ENCODE assay signal across 9 mouse cellular contexts in genomic region chr11:113498889-113499288, GRCm38 (mm10).
DNase-seq lines count a peak whose midpoint lies in the region; ATAC-seq and TF ChIP-seq lines count a peak whose summit lies in the region.
"Had no signal": no experiment of that assay in that cellular context is flagged by ENCODE, and none has a peak within 500 bp of the region (broad histone marks: within the 10 kb centered on the region; RNA-seq: fewer than 3 reads in every experiment).

No protein-coding gene starts in this region.

- DNase-seq in kidney, adult 11 months = peak; percentile 17
- peak; percentile 79 for DNase-seq in ES-CJ7 (ENCODE audit: low read depth, low spot score)
- DNase-seq in spleen, postnatal 36 days (ENCODE audit: low spot score in 2 of 2) = peak; percentile 31 to 41
- DNase-seq in forebrain, embryonic 11.5 days (ENCODE audit: low spot score) = no peak

- TF ChIP-seq CTCF in bone marrow, adult 2 months (IDR thresholded peaks at IDR 0.05; ENCODE audit: control insufficient read depth, insufficient read depth, low read length) = peak; percentile 84

- no peak overlapping the region for H3K4me3 ChIP-seq in kidney, embryonic 14.5 days (ENCODE audit: low read length)
- H3K4me3 ChIP-seq in bone marrow, adult 2 months (replicated peaks; ENCODE audit: control insufficient read depth, low read depth, low read length) = no peak overlapping the region
- no peak overlapping the region for H3K4me3 ChIP-seq in liver, embryonic 12.5 days
- H3K4me3 ChIP-seq in forebrain, embryonic 11.5 days (ENCODE audit: low read depth, low read length) = no peak overlapping the region
- H3K4me3 ChIP-seq: liver, embryonic 15.5 days had no signal

- no peaks in the 10 kb centered on the region for H3K9me3 ChIP-seq in kidney, embryonic 14.5 days (ENCODE audit: control insufficient read depth, low read length)
- no peaks in the 10 kb centered on the region for H3K9me3 ChIP-seq in liver, embryonic 12.5 days (replicated peaks)
- no peaks in the 10 kb centered on the region for H3K9me3 ChIP-seq in forebrain, embryonic 11.5 days (ENCODE audit: control insufficient read depth, low read length)
- H3K9me3 ChIP-seq: liver, embryonic 15.5 days had no signal

- H3K4me2 ChIP-seq in kidney, embryonic 14.5 days (replicated peaks; ENCODE audit: low read depth, low read length) = no peak overlapping the region
- no peak overlapping the region for H3K4me2 ChIP-seq in liver, embryonic 12.5 days
- H3K4me2 ChIP-seq in forebrain, embryonic 11.5 days (ENCODE audit: low read depth, low read length, severe bottlenecking) = no peak overlapping the region
- H3K4me2 ChIP-seq: liver, embryonic 15.5 days had no signal

- ATAC-seq in kidney, embryonic 14.5 days (ENCODE audit: low FRiP score, low TSS enrichment) = no peak
- ATAC-seq in liver, embryonic 12.5 days = peak; percentile 41; the same call in 1 of the 2 replicates
- no peak for ATAC-seq in forebrain, embryonic 11.5 days (replicated peaks; ENCODE audit: low FRiP score)
- ATAC-seq in frontal cortex, adult (ENCODE audit: low TSS enrichment) = no peak

- no peaks in the 10 kb centered on the region for H3K27me3 ChIP-seq in kidney, embryonic 14.5 days (ENCODE audit: control insufficient read depth, insufficient read depth, low read length)
- no peaks in the 10 kb centered on the region for H3K27me3 ChIP-seq in liver, embryonic 12.5 days (replicated peaks)
- no peaks in the 10 kb centered on the region for H3K27me3 ChIP-seq in forebrain, embryonic 11.5 days (ENCODE audit: control insufficient read depth, insufficient read depth, low read length)
- H3K27me3 ChIP-seq: liver, embryonic 15.5 days had no signal

- 66% methylated on average over 9 of the region's 9 CpGs for WGBS in kidney, embryonic 14.5 days
- 37% methylated on average over 9 of the region's 9 CpGs for WGBS in bone marrow, adult 2 months
- 51% methylated on average over 9 of the region's 9 CpGs for WGBS in liver, embryonic 12.5 days (ENCODE audit: insufficient replicate concordance)
- WGBS in forebrain, embryonic 11.5 days = 71% methylated on average over 9 of the region's 9 CpGs

- no peaks in the 10 kb centered on the region for H3K36me3 ChIP-seq in kidney, embryonic 14.5 days (ENCODE audit: control insufficient read depth, insufficient read depth, low read length)
- H3K36me3 ChIP-seq in liver, embryonic 12.5 days = no peaks in the 10 kb centered on the region
- H3K36me3 ChIP-seq in forebrain, embryonic 11.5 days (ENCODE audit: control insufficient read depth, insufficient read depth, low read length) = no peaks in the 10 kb centered on the region
- H3K36me3 ChIP-seq: liver, embryonic 15.5 days had no signal

- TF ChIP-seq POLR2A in bone marrow, adult 2 months (IDR thresholded peaks at IDR 0.05; ENCODE audit: borderline replicate concordance, control insufficient read depth, low read depth, low read length) = no peak

- H3K4me1 ChIP-seq in kidney, embryonic 14.5 days (ENCODE audit: control insufficient read depth, insufficient read depth, low read length) = peaks cover 5% of the 10 kb centered on the region; the same call in 1 of the 2 replicates
- no peaks in the 10 kb centered on the region for H3K4me1 ChIP-seq in bone marrow, adult 2 months (ENCODE audit: control insufficient read depth, insufficient read depth, low read length)
- H3K4me1 ChIP-seq in liver, embryonic 12.5 days = peaks cover 22% of the 10 kb centered on the region
- no peaks in the 10 kb centered on the region for H3K4me1 ChIP-seq in forebrain, embryonic 11.5 days (replicated peaks; ENCODE audit: control insufficient read depth, insufficient read depth, low read length)

- H3K27ac ChIP-seq in kidney, embryonic 14.5 days (ENCODE audit: low read depth, low read length) = no peak overlapping the region
- H3K27ac ChIP-seq in bone marrow, adult 2 months (ENCODE audit: control insufficient read depth, insufficient read depth, low read depth, low read length, poor library complexity) = no peak overlapping the region
- H3K27ac ChIP-seq in liver, embryonic 12.5 days = no peak overlapping the region
- H3K27ac ChIP-seq in forebrain, embryonic 11.5 days (ENCODE audit: low read depth, low read length) = no peak overlapping the region
- H3K27ac ChIP-seq: liver, embryonic 15.5 days had no signal

- H3K9ac ChIP-seq in kidney, embryonic 14.5 days (ENCODE audit: low read depth, low read length) = no peak overlapping the region
- H3K9ac ChIP-seq in liver, embryonic 12.5 days = no peak overlapping the region
- no peak overlapping the region for H3K9ac ChIP-seq in forebrain, embryonic 11.5 days (ENCODE audit: low read length)
- H3K9ac ChIP-seq: liver, embryonic 15.5 days had no signal
